Mouse (Mus musculus): Measurements from ENCODE around the gene Scly. TPM values are rescaled to one million over a fixed set of nuclear protein-coding genes. Genes with fewer than 3 reads are reported as not detected.

Gene Scly
- polyA plus RNA-seq, 1 experiment from 2014 or later: 12.0 TPM

GRCm38 (mm10) chr1:91304621-91305020 is 6.5 kb downstream of the Scly start:
- Histone ChIP-seq H3K4me1 (no peaks in the 10 kb centered on the region), H3K27ac (no peak overlapping the region), H3K9ac (no peak overlapping the region), H3K9me3 (no peaks in the 10 kb centered on the region), H3K4me3 (replicated peaks) (no peak overlapping the region), H3K27me3 (no peaks in the 10 kb centered on the region), H3K36me3 (replicated peaks) (peaks cover 45% of the 10 kb centered on the region), H3K4me2 (no peak overlapping the region)
- no peak for ATAC-seq (ENCODE audit: low FRiP score)
- 90% methylated on average over 4 of the region's 4 CpGs for WGBS

- Histone ChIP-seq H3K9ac (no peak overlapping the region), H3K4me3 (replicated peaks) (no peak overlapping the region), H3K9me3 (no peaks in the 10 kb centered on the region), H3K4me2 (no peak overlapping the region), H3K27ac (no peak overlapping the region), H3K27me3 (no peaks in the 10 kb centered on the region), H3K4me1 (peaks cover 12% of the 10 kb centered on the region), H3K36me3 (replicated peaks) (peaks cover 57% of the 10 kb centered on the region)
- no peak for ATAC-seq (ENCODE audit: low FRiP score)
- 94% methylated on average over 13 of the region's 13 CpGs for WGBS
Measured at GRCm38 (mm10) chr1:91309366-91310085, 11.4 kb downstream of the Scly start.

GRCm38 (mm10) chr1:91312273-91312672 is 14.1 kb downstream of the Scly start:
- H3K36me3 ChIP-seq (replicated peaks): peaks cover 36% of the 10 kb centered on the region
- H3K27me3 ChIP-seq: no peaks in the 10 kb centered on the region
- no peak for ATAC-seq (ENCODE audit: low FRiP score)
- 89% methylated on average over 4 of the region's 4 CpGs for WGBS
- H3K27ac ChIP-seq: no peak overlapping the region
- H3K4me2 ChIP-seq: no peak overlapping the region
- H3K4me1 ChIP-seq: peaks cover 12% of the 10 kb centered on the region
- no peak overlapping the region for H3K9ac ChIP-seq
- no peaks in the 10 kb centered on the region for H3K9me3 ChIP-seq
- no peak overlapping the region for H3K4me3 ChIP-seq (replicated peaks)

- ATAC-seq (ENCODE audit: low FRiP score): no peak
- no peaks in the 10 kb centered on the region for H3K27me3 ChIP-seq
Measured at GRCm38 (mm10) chr1:91313251-91313650, 15.1 kb downstream of the Scly start.

GRCm38 (mm10) chr1:91317656-91318055 is 19.5 kb downstream of the Scly start:
- H3K36me3 ChIP-seq (replicated peaks): no peaks in the 10 kb centered on the region
- H3K4me3 ChIP-seq (replicated peaks): no peak overlapping the region
- no peaks in the 10 kb centered on the region for H3K27me3 ChIP-seq
- no peak overlapping the region for H3K4me2 ChIP-seq
- 87% methylated on average over 6 of the region's 6 CpGs for WGBS
- peaks cover 12% of the 10 kb centered on the region for H3K4me1 ChIP-seq
- no peak overlapping the region for H3K9ac ChIP-seq
- ATAC-seq (ENCODE audit: low FRiP score): no peak
- no peak overlapping the region for H3K27ac ChIP-seq
- H3K9me3 ChIP-seq: no peaks in the 10 kb centered on the region

More at GRCm38 (mm10) chr1:91313251-91313650, 15.1 kb downstream of the Scly start:
- H3K4me3 ChIP-seq (replicated peaks): no peak overlapping the region
- no peak overlapping the region for H3K4me2 ChIP-seq
- 39% methylated on average over 5 of the region's 5 CpGs for WGBS
- H3K36me3 ChIP-seq (replicated peaks): peaks cover 30% of the 10 kb centered on the region
- H3K27ac ChIP-seq: peak overlapping the region; percentile 63
- peaks cover 12% of the 10 kb centered on the region for H3K4me1 ChIP-seq
- H3K9me3 ChIP-seq: no peaks in the 10 kb centered on the region
- H3K9ac ChIP-seq: no peak overlapping the region

- Histone ChIP-seq H3K4me3 (replicated peaks) (no peak within 1 kb of the TSS), H3K27ac (no peak within 1 kb of the TSS), H3K9me3 (no peaks in the 10 kb centered on the region), H3K4me1 (no peaks in the 10 kb centered on the region), H3K9ac (no peak within 1 kb of the TSS), H3K4me2 (no peak within 1 kb of the TSS), H3K36me3 (replicated peaks) (no peaks in the 10 kb centered on the region), H3K27me3 (no peaks in the 10 kb centered on the region; the same call in 1 of the 2 replicates)
- WGBS: 89% methylated on average over 19 of the region's 19 CpGs
- ATAC-seq (ENCODE audit: low FRiP score): no peak
Measured at GRCm38 (mm10) chr1:91321760-91322438, 23.8 kb downstream of the Scly start, which contains the start of gene Espnl. Espnl (plus strand) TSS chr1:91322075.

GRCm38 (mm10) chr1:91324646-91325045 is 26.5 kb downstream of the Scly start:
- H3K27ac ChIP-seq: no peak overlapping the region
- H3K9me3 ChIP-seq: no peaks in the 10 kb centered on the region
- no peak for ATAC-seq (ENCODE audit: low FRiP score)
- H3K4me1 ChIP-seq: no peaks in the 10 kb centered on the region
- H3K9ac ChIP-seq: no peak overlapping the region
- H3K4me3 ChIP-seq (replicated peaks): no peak overlapping the region
- 80% methylated on average over 2 of the region's 2 CpGs for WGBS
- no peaks in the 10 kb centered on the region for H3K36me3 ChIP-seq (replicated peaks)
- H3K27me3 ChIP-seq: no peaks in the 10 kb centered on the region; the same call in 1 of the 2 replicates
- H3K4me2 ChIP-seq: no peak overlapping the region

- WGBS: 78% methylated on average over 4 of the region's 4 CpGs
- no peak overlapping the region for H3K9ac ChIP-seq
- H3K27ac ChIP-seq: no peak overlapping the region
- no peaks in the 10 kb centered on the region; the same call in 1 of the 2 replicates for H3K27me3 ChIP-seq
- no peak overlapping the region for H3K4me2 ChIP-seq
- ATAC-seq (ENCODE audit: low FRiP score): no peak
- no peaks in the 10 kb centered on the region for H3K36me3 ChIP-seq (replicated peaks)
- H3K4me1 ChIP-seq: no peaks in the 10 kb centered on the region
- no peaks in the 10 kb centered on the region for H3K9me3 ChIP-seq
- no peak overlapping the region for H3K4me3 ChIP-seq (replicated peaks)
Measured at GRCm38 (mm10) chr1:91325488-91326042, 27.4 kb downstream of the Scly start.

GRCm38 (mm10) chr1:91332102-91332501 is 34.0 kb downstream of the Scly start:
- ATAC-seq (ENCODE audit: low FRiP score): no peak
- H3K27me3 ChIP-seq: no peaks in the 10 kb centered on the region
- no peak overlapping the region for H3K27ac ChIP-seq
- H3K4me2 ChIP-seq: no peak overlapping the region
- H3K4me3 ChIP-seq (replicated peaks): no peak overlapping the region
- H3K4me1 ChIP-seq: no peaks in the 10 kb centered on the region
- H3K9me3 ChIP-seq: no peaks in the 10 kb centered on the region
- WGBS: 55% methylated on average over 4 of the region's 4 CpGs
- H3K36me3 ChIP-seq (replicated peaks): no peaks in the 10 kb centered on the region
- no peak overlapping the region for H3K9ac ChIP-seq

GRCm38 (mm10) chr1:91333582-91333981 is 35.4 kb downstream of the Scly start:
- H3K27ac ChIP-seq: no peak overlapping the region
- ATAC-seq (ENCODE audit: low FRiP score): no peak

GRCm38 (mm10) chr1:91337355-91337754 is 39.2 kb downstream of the Scly start:
- Histone ChIP-seq H3K4me2 (no peak overlapping the region), H3K9me3 (no peaks in the 10 kb centered on the region), H3K4me1 (no peaks in the 10 kb centered on the region), H3K9ac (no peak overlapping the region), H3K4me3 (replicated peaks) (no peak overlapping the region), H3K36me3 (replicated peaks) (no peaks in the 10 kb centered on the region), H3K27me3 (peaks cover 25% of the 10 kb centered on the region), H3K27ac (no peak overlapping the region)
- 94% methylated on average over 7 of the region's 7 CpGs for WGBS
- no peak for ATAC-seq (ENCODE audit: low FRiP score)

More at GRCm38 (mm10) chr1:91333582-91333981, 35.4 kb downstream of the Scly start:
- Histone ChIP-seq H3K4me2 (no peak overlapping the region), H3K4me1 (no peaks in the 10 kb centered on the region), H3K27me3 (0 out of 2 replicates have a peak, but pooled peaks cover 10% of the 10 kb centered on the region), H3K4me3 (replicated peaks) (no peak overlapping the region), H3K36me3 (replicated peaks) (no peaks in the 10 kb centered on the region), H3K9ac (no peak overlapping the region), H3K9me3 (no peaks in the 10 kb centered on the region)

GRCm38 (mm10) chr1:91344001-91344400 is 45.9 kb downstream of the Scly start:
- Histone ChIP-seq H3K4me1 (peaks cover 13% of the 10 kb centered on the region), H3K4me3 (replicated peaks) (no peak overlapping the region), H3K36me3 (replicated peaks) (no peaks in the 10 kb centered on the region), H3K27me3 (peaks cover 65% of the 10 kb centered on the region), H3K4me2 (no peak overlapping the region), H3K9ac (no peak overlapping the region), H3K9me3 (no peaks in the 10 kb centered on the region), H3K27ac (no peak overlapping the region)
- ATAC-seq (ENCODE audit: low FRiP score): no peak
- 80% methylated on average over 3 of the region's 3 CpGs for WGBS

All from forebrain, embryonic 12.5 days (tissue).